Mouse (Mus musculus) erythroblast, embryonic 14.5 days (primary cell): ENCODE results near the gene Zc3hc1.

ENCODE experiments used
- GATA1 ChIP-seq: IDR thresholded peaks from 2 replicates; pipeline ENCODE4 v1.6.1; 2012; ENCODE audit warnings: low read length, inconsistent platforms, mixed read lengths
- TAL1 ChIP-seq: IDR thresholded peaks from 3 replicates; pipeline ENCODE4 v1.6.1; 2012; ENCODE audit warnings: low read length, inconsistent platforms, mixed read lengths

- TF ChIP-seq GATA1, result no peak
- TF ChIP-seq TAL1, result no peak
These were observed 25.3 kb upstream of the Zc3hc1 start for GRCm38 (mm10) chr6:30416126-30416525.
